Mouse (Mus musculus) erythroblast, embryonic 14.5 days (primary cell): ENCODE measurements around the gene Tiam1.

Source experiments
- GATA1 ChIP-seq: IDR thresholded peaks from 2 replicates; pipeline ENCODE4 v1.6.1; 2012; ENCODE audit warnings: low read length, inconsistent platforms, mixed read lengths
- TAL1 ChIP-seq: IDR thresholded peaks from 3 replicates; pipeline ENCODE4 v1.6.1; 2012; ENCODE audit warnings: low read length, inconsistent platforms, mixed read lengths

DNA sequence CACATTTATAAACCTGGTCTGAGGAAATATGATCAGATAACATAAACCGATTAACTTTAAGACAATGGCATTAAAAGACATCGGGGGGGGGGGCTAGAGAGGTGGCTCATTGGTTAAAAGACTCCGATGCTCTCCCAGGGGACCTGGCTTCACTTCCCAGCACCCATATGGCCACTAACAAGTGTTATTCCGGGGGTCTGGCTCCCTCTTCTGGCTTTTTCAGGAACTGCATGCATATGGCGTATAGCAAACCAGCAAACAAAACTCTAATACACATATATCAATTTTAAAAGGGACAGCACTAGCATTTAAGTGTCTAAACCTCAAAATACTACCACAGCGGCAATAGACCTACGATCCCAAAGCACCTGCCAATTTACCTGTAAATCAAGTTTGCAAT, 347.0 kb downstream of the Tiam1 start:
- TF ChIP-seq GATA1 (no peak), TAL1 (no peak)
